Mouse (Mus musculus) small intestine, adult 2 months (tissue): ENCODE measurements at regions not wholly inside any gene's neighbourhood (a gene's known extent, or its start where the extent isn't known, plus 50 kb on each side); places are given as distances from the start of the nearest gene placed in this dataset.

ENCODE experiments used
- CTCF ChIP-seq: fragments of 200-500 bp; IDR thresholded peaks from 2 replicates; pipeline ENCODE4 v1.5.1; 2012; ENCODE audit warnings: low read depth, mild to moderate bottlenecking, control low read depth, inconsistent platforms, low read length, moderate library complexity, mixed read lengths; ENCODE audit not compliant: insufficient replicate concordance, insufficient read length; ENCODE audit errors: extremely low read depth
- POLR2A ChIP-seq: fragments of 200-500 bp; IDR thresholded peaks from 2 replicates; pipeline ENCODE4 v1.6.1; 2012; ENCODE audit warnings: low read depth, mild to moderate bottlenecking, control low read depth, inconsistent platforms, low read length, moderate library complexity

GRCm38 (mm10) chr8:7709406-7709805 lies 951.6 kb downstream of the Efnb2 start:
- TF ChIP-seq POLR2A: no peak
- TF ChIP-seq CTCF: no peak
